9 mouse cellular contexts compared by ENCODE assay signal in the genomic region with DNA sequence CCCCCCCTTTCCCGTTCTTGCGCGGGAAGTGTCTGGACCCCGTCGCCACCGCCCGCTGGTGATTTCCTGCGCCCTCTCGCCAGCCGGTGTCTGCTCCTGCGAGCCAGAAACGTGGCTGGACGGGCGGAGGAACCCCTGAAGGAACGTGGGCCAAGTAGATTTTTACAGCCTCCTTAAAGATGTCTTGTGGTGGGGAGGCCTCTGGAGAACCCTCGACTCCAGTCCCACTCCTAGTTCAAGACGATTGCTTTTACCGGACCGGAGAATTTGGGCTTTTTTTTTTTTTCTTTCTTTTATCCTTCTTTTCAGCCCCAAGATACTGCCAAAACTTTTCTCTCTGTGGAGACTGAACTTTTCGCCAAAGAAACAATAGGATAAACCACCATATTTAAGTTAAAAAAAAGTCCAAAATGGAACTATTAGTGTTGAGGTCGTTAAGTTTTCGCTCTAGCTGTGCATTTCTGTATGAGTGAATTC. TPM values are rescaled to one million over a fixed set of nuclear protein-coding genes. Genes with fewer than 3 reads are reported as not detected.
A peak's percentile ranks its signal among the peaks of the same experiment; 100 is the strongest.
DNase-seq lines count a peak whose midpoint lies in the region; ATAC-seq and TF ChIP-seq lines count a peak whose summit lies in the region.
"Had no signal": no experiment of that assay in that cellular context is flagged by ENCODE, and none has a peak within 500 bp of the region (broad histone marks: within the 10 kb centered on the region; RNA-seq: fewer than 3 reads in every experiment).

No protein-coding gene starts in this region.

- no peak; the same call in 1 of the 2 replicates for ATAC-seq in kidney, postnatal 0 days (replicated peaks; ENCODE audit: low FRiP score, low read depth)
- peak; percentile 61; the same call in 1 of the 2 replicates for ATAC-seq in intestine, embryonic 14.5 days (replicated peaks; ENCODE audit: low FRiP score, low TSS enrichment, low read depth)
- no peak for ATAC-seq in midbrain, postnatal 0 days (ENCODE audit: low FRiP score)

- WGBS in kidney, postnatal 0 days: 0% methylated on average over 22 of the region's 22 CpGs
- WGBS in embryonic facial prominence, embryonic 10.5 days: 1% methylated on average over 22 of the region's 22 CpGs
- WGBS in intestine, embryonic 14.5 days: under 1% methylated on average over 22 of the region's 22 CpGs
- under 1% methylated on average over 22 of the region's 22 CpGs for WGBS in midbrain, postnatal 0 days

- H3K9ac ChIP-seq in kidney, postnatal 0 days (ENCODE audit: low read depth, low read length): peak overlapping the region; percentile 84
- peak overlapping the region; percentile 92 for H3K9ac ChIP-seq in intestine, embryonic 14.5 days (ENCODE audit: low read length)
- peak overlapping the region; percentile 76 for H3K9ac ChIP-seq in midbrain, postnatal 0 days (replicated peaks; ENCODE audit: low read length, poor library complexity, severe bottlenecking)

- H3K36me3 ChIP-seq in kidney, postnatal 0 days (ENCODE audit: insufficient read depth, low read length): no peaks in the 10 kb centered on the region
- H3K36me3 ChIP-seq in embryonic facial prominence, embryonic 10.5 days (replicated peaks): peaks cover 30% of the 10 kb centered on the region
- H3K36me3 ChIP-seq in intestine, embryonic 14.5 days (ENCODE audit: control insufficient read depth, insufficient read depth, low read length): peaks cover 5% of the 10 kb centered on the region
- no peaks in the 10 kb centered on the region; the same call in 1 of the 2 replicates for H3K36me3 ChIP-seq in midbrain, postnatal 0 days (ENCODE audit: insufficient read depth, low read length)

- peak overlapping the region; percentile 90 for H3K27ac ChIP-seq in kidney, postnatal 0 days
- peak overlapping the region; percentile 95 for H3K27ac ChIP-seq in embryonic facial prominence, embryonic 10.5 days (replicated peaks)
- H3K27ac ChIP-seq in intestine, embryonic 14.5 days (ENCODE audit: low read depth): peak overlapping the region; percentile 86
- H3K27ac ChIP-seq in midbrain, postnatal 0 days (ENCODE audit: low read depth, low read length): peak overlapping the region; percentile 77

- H3K27me3 ChIP-seq in kidney, postnatal 0 days (ENCODE audit: insufficient read depth, low read length): no peaks in the 10 kb centered on the region
- no peaks in the 10 kb centered on the region for H3K27me3 ChIP-seq in embryonic facial prominence, embryonic 10.5 days (replicated peaks; ENCODE audit: low read depth, poor library complexity, severe bottlenecking)
- no peaks in the 10 kb centered on the region for H3K27me3 ChIP-seq in intestine, embryonic 14.5 days (replicated peaks; ENCODE audit: control insufficient read depth, insufficient read depth, low read length)
- no peaks in the 10 kb centered on the region for H3K27me3 ChIP-seq in midbrain, postnatal 0 days (ENCODE audit: insufficient read depth, low read length)

- peaks cover 9% of the 10 kb centered on the region for H3K4me1 ChIP-seq in kidney, postnatal 0 days (replicated peaks; ENCODE audit: insufficient read depth, low read length)
- H3K4me1 ChIP-seq in embryonic facial prominence, embryonic 10.5 days: peaks cover 23% of the 10 kb centered on the region
- H3K4me1 ChIP-seq in intestine, embryonic 14.5 days (replicated peaks; ENCODE audit: control insufficient read depth, insufficient read depth, low read length): peaks cover 13% of the 10 kb centered on the region
- H3K4me1 ChIP-seq in midbrain, postnatal 0 days (ENCODE audit: insufficient read depth, low read length): peaks cover 16% of the 10 kb centered on the region; the same call in 1 of the 2 replicates

- peak overlapping the region; percentile 67 for H3K4me2 ChIP-seq in kidney, postnatal 0 days (ENCODE audit: low read length)
- H3K4me2 ChIP-seq in intestine, embryonic 14.5 days (ENCODE audit: low read length): peak overlapping the region; percentile 92
- peak overlapping the region; percentile 56 for H3K4me2 ChIP-seq in midbrain, postnatal 0 days (ENCODE audit: low read depth, low read length, poor library complexity, severe bottlenecking)

- DNase-seq in kidney, postnatal 0 days (ENCODE audit: low spot score): peak; percentile 18
- DNase-seq in kidney, postnatal 4 days: no peak
- DNase-seq in embryonic facial prominence, embryonic 10.5 days (ENCODE audit: low spot score): no peak
- DNase-seq in intestine, embryonic 14.5 days (ENCODE audit: low spot score): no peak
- no peak for DNase-seq in midbrain, postnatal 0 days (ENCODE audit: low spot score)
- no peak for DNase-seq in urinary bladder, adult 18-20 months (ENCODE audit: low spot score in 2 of 2)
- DNase-seq in cerebellum, adult 8-10 months: no peak
- no peak for DNase-seq in urinary bladder, postnatal 10 days (ENCODE audit: low spot score)

- no peaks in the 10 kb centered on the region for H3K9me3 ChIP-seq in kidney, postnatal 0 days (replicated peaks; ENCODE audit: low read length)
- no peaks in the 10 kb centered on the region for H3K9me3 ChIP-seq in embryonic facial prominence, embryonic 10.5 days
- no peaks in the 10 kb centered on the region for H3K9me3 ChIP-seq in intestine, embryonic 14.5 days (ENCODE audit: control insufficient read depth, low read length)
- H3K9me3 ChIP-seq in midbrain, postnatal 0 days (ENCODE audit: low read length): no peaks in the 10 kb centered on the region

- peak overlapping the region; percentile 75 for H3K4me3 ChIP-seq in kidney, postnatal 0 days (replicated peaks; ENCODE audit: low read depth, low read length)
- peak overlapping the region; percentile 91 for H3K4me3 ChIP-seq in embryonic facial prominence, embryonic 10.5 days
- peak overlapping the region; percentile 77 for H3K4me3 ChIP-seq in intestine, embryonic 14.5 days (ENCODE audit: low read depth, low read length)
- H3K4me3 ChIP-seq in midbrain, postnatal 0 days (ENCODE audit: low read depth, low read length): peak overlapping the region; percentile 89

- no peak for TF ChIP-seq CTCF in kidney, postnatal 0 days (IDR thresholded peaks at IDR 0.05; ENCODE audit: low read depth)
- TF ChIP-seq CTCF in midbrain, postnatal 0 days (IDR thresholded peaks at IDR 0.05): no peak

RNA-seq across cellular contexts. Expression of a gene that starts 0.7 kb away (rescaled TPM):
- polyA plus RNA-seq in kidney, postnatal 0 days (2015; fragmentation: Nextera tagmentation; extraction: Ambion mirVana): 151 TPM in 2 replicates
- polyA plus RNA-seq in embryonic facial prominence, embryonic 10.5 days (2016; fragmentation: Nextera tagmentation; extraction: Ambion mirVana): 310 and 316 TPM in 2 replicates
- polyA plus RNA-seq in intestine, embryonic 14.5 days (2014; fragmentation: Nextera tagmentation; extraction: Ambion mirVana): 220 and 223 TPM in 2 replicates
- total RNA-seq in midbrain, postnatal 0 days (2014; rRNA removed): 35.1 and 47.0 TPM in 2 replicates
- 80.5 and 86.3 TPM in 2 replicates for polyA plus RNA-seq in midbrain, postnatal 0 days (2015; fragmentation: Nextera tagmentation; extraction: Ambion mirVana)

RNA-seq across cellular contexts. Expression of a gene that starts 0.9 kb away (rescaled TPM):
- polyA plus RNA-seq in kidney, postnatal 0 days (2015; fragmentation: Nextera tagmentation; extraction: Ambion mirVana): 111 and 121 TPM in 2 replicates
- polyA plus RNA-seq in embryonic facial prominence, embryonic 10.5 days (2016; fragmentation: Nextera tagmentation; extraction: Ambion mirVana): 67.7 and 67.9 TPM in 2 replicates
- polyA plus RNA-seq in intestine, embryonic 14.5 days (2014; fragmentation: Nextera tagmentation; extraction: Ambion mirVana): 52.8 and 65.6 TPM in 2 replicates
- total RNA-seq in midbrain, postnatal 0 days (2014; rRNA removed): 48.1 and 86.9 TPM in 2 replicates
- 197 TPM in 2 replicates for polyA plus RNA-seq in midbrain, postnatal 0 days (2015; fragmentation: Nextera tagmentation; extraction: Ambion mirVana)

RNA-seq across cellular contexts. Expression of a gene that starts 44.5 kb away (rescaled TPM):
- 5.3 TPM in 2 replicates for polyA plus RNA-seq in kidney, postnatal 0 days (2015; fragmentation: Nextera tagmentation; extraction: Ambion mirVana)
- polyA plus RNA-seq in embryonic facial prominence, embryonic 10.5 days (2016; fragmentation: Nextera tagmentation; extraction: Ambion mirVana): 2.1 and 3.2 TPM in 2 replicates
- polyA plus RNA-seq in intestine, embryonic 14.5 days (2014; fragmentation: Nextera tagmentation; extraction: Ambion mirVana): 13.6 and 16.2 TPM in 2 replicates
- total RNA-seq in midbrain, postnatal 0 days (2014; rRNA removed): 2.0 and 3.8 TPM in 2 replicates
- 3.2 and 4.0 TPM in 2 replicates for polyA plus RNA-seq in midbrain, postnatal 0 days (2015; fragmentation: Nextera tagmentation; extraction: Ambion mirVana)
- total RNA-seq: neutrophil, adult 5-6 weeks had no signal
